ENCODE assay signal across 8 mouse cellular contexts in genomic region chr4:71968701-71969100, GRCm38 (mm10).
DNase-seq lines count a peak whose midpoint lies in the region; ATAC-seq and TF ChIP-seq lines count a peak whose summit lies in the region.

No protein-coding gene starts in this region.

- 28% methylated on average over 1 of the region's 1 CpGs for WGBS in kidney, embryonic 15.5 days
- WGBS in forebrain, embryonic 13.5 days, result 85% methylated on average over 1 of the region's 1 CpGs

- CTCF ChIA-PET in Patski (lab: Charles Lee), result no interaction called here

- H3K9me3 ChIP-seq in kidney, embryonic 15.5 days (replicated peaks), result no peaks in the 10 kb centered on the region
- H3K9me3 ChIP-seq in forebrain, embryonic 13.5 days (replicated peaks), result no peaks in the 10 kb centered on the region

- no peak overlapping the region for H3K9ac ChIP-seq in kidney, embryonic 15.5 days
- no peak overlapping the region for H3K9ac ChIP-seq in forebrain, embryonic 13.5 days

- no peak for TF ChIP-seq CTCF in Patski (IDR thresholded peaks at IDR 0.05)

- H3K4me2 ChIP-seq in kidney, embryonic 15.5 days, result no peak overlapping the region
- no peak overlapping the region for H3K4me2 ChIP-seq in forebrain, embryonic 13.5 days

- no peak overlapping the region for H3K27ac ChIP-seq in kidney, embryonic 15.5 days
- no peak overlapping the region for H3K27ac ChIP-seq in forebrain, embryonic 13.5 days

- POLR2A ChIA-PET in Patski (lab: Charles Lee), result no interaction called here

- H3K4me3 ChIP-seq in kidney, embryonic 15.5 days (replicated peaks), result no peak overlapping the region
- no peak overlapping the region for H3K4me3 ChIP-seq in forebrain, embryonic 13.5 days

- peak; percentile 14 for DNase-seq in kidney, adult 11 months
- peak; percentile 37 for DNase-seq in Patski (ENCODE audit: low read depth, low spot score)
- peak; percentile 87 for DNase-seq in gastrocnemius, adult 18-20 months (ENCODE audit: low spot score)
- peak; percentile 1 to 3 for DNase-seq in kidney, postnatal 4 days
- DNase-seq in spleen, postnatal 4 days (ENCODE audit: low spot score in 2 of 2), result no peak
- no peak for DNase-seq in left cerebral cortex, postnatal 14 days (ENCODE audit: low spot score in 2 of 2)

- intact Hi-C loops in left cerebral cortex, postnatal 14 days (cut with DNase I), result no loop called here

- no peaks in the 10 kb centered on the region for H3K36me3 ChIP-seq in kidney, embryonic 15.5 days
- no peaks in the 10 kb centered on the region for H3K36me3 ChIP-seq in forebrain, embryonic 13.5 days (ENCODE audit: poor library complexity, severe bottlenecking)

- H3K4me1 ChIP-seq in kidney, embryonic 15.5 days, result no peaks in the 10 kb centered on the region
- H3K4me1 ChIP-seq in forebrain, embryonic 13.5 days, result no peaks in the 10 kb centered on the region

- ATAC-seq in kidney, embryonic 15.5 days (replicated peaks; ENCODE audit: low FRiP score), result no peak
- ATAC-seq in Patski, result peak; percentile 74
- no peak for ATAC-seq in forebrain, embryonic 13.5 days

- in situ Hi-C loops in Patski (cut with MboI; ENCODE audit: low pct_unique_long_range_greater_than_20kb), result no loop called here

- H3K27me3 ChIP-seq in kidney, embryonic 15.5 days, result no peaks in the 10 kb centered on the region
- H3K27me3 ChIP-seq in Patski, result no peaks in the 10 kb centered on the region
- no peaks in the 10 kb centered on the region for H3K27me3 ChIP-seq in forebrain, embryonic 13.5 days

Comparison
In these comparisons a context has a peak if more than half of its experiments do, and no peak if none do; other contexts are left out.
1. DNase-seq: peak in kidney, adult 11 months (single experiment), Patski (single experiment), gastrocnemius, adult 18-20 months (single experiment) and kidney, postnatal 4 days (2 of 2); none in spleen, postnatal 4 days (0 of 2) and left cerebral cortex, postnatal 14 days (0 of 2).